Mouse (Mus musculus): ENCODE measurements around the gene Asic5. TPM values are rescaled to one million over a fixed set of nuclear protein-coding genes. Genes with fewer than 3 reads are reported as not detected.

The Asic5 gene
- polyA plus RNA-seq, 1 experiment from 2014 or later: 1.3 TPM

DNA sequence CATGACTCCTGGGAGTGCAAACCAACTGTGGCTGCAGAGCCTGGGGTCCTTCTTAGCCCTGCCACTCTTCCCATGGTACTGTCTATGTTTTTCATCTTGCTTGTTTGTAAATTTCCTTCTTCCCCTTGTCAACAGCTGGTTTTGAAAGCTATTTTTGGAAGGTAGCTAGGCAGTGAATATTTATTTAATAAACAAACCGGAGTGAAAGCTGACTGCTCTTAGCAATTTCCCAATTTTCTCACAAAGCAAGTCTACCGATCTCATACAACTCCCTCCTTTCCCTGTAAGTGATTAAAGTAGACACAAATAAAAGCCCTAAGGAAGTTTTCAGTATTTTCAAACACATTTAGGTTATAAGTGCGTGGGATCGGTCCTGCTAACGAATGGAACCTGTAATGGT lies 62.8 kb downstream of the Asic5 start:
- H3K4me1 ChIP-seq (replicated peaks; ENCODE audit: control insufficient read depth, insufficient read depth, low read length): no peaks in the 10 kb centered on the region
- WGBS: 73% methylated on average over 5 of the region's 5 CpGs
- no peak overlapping the region for H3K27ac ChIP-seq (ENCODE audit: low read depth, low read length)
- no peaks in the 10 kb centered on the region for H3K9me3 ChIP-seq (ENCODE audit: control insufficient read depth)
- no peak overlapping the region for H3K4me2 ChIP-seq (replicated peaks; ENCODE audit: low read depth)
- TF ChIP-seq CTCF (IDR thresholded peaks at IDR 0.05; ENCODE audit: low read depth): no peak
- no peaks in the 10 kb centered on the region for H3K27me3 ChIP-seq (replicated peaks; ENCODE audit: control insufficient read depth, insufficient read depth, low read length)
- H3K9ac ChIP-seq (ENCODE audit: low read depth, low read length): no peak overlapping the region
- no peaks in the 10 kb centered on the region for H3K36me3 ChIP-seq (ENCODE audit: control insufficient read depth, insufficient read depth)
- ATAC-seq: no peak
- H3K4me3 ChIP-seq (ENCODE audit: low read depth, low read length): no peak overlapping the region

DNA sequence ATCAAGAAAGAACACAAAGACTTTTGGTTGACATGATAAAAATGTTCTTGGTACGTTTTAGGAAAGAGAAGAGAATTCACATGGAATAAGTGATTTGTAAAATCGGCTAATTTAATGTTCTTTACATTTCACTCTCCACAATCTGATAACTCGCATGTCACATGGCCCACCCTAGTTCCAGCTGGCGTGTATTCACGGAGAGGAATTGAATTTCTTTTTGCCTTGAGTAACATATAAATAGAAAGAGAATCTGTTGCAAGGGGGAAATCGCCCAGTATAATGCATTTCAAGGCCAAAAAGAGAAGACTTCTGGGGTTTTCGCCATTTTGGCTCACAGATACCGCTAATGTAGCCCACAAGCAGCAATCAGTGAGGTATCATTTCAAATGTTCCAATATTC lies 64.0 kb downstream of the Asic5 start:
- Histone ChIP-seq H3K27ac (ENCODE audit: low read depth, low read length) (no peak overlapping the region), H3K4me3 (ENCODE audit: low read depth, low read length) (no peak overlapping the region), H3K4me1 (replicated peaks; ENCODE audit: control insufficient read depth, insufficient read depth, low read length) (no peaks in the 10 kb centered on the region), H3K9me3 (ENCODE audit: control insufficient read depth) (no peaks in the 10 kb centered on the region), H3K27me3 (replicated peaks; ENCODE audit: control insufficient read depth, insufficient read depth, low read length) (no peaks in the 10 kb centered on the region), H3K36me3 (ENCODE audit: control insufficient read depth, insufficient read depth) (no peaks in the 10 kb centered on the region), H3K9ac (ENCODE audit: low read depth, low read length) (no peak overlapping the region), H3K4me2 (replicated peaks; ENCODE audit: low read depth) (no peak overlapping the region)
- TF ChIP-seq CTCF (IDR thresholded peaks at IDR 0.05; ENCODE audit: low read depth): no peak
- no peak for ATAC-seq
- 78% methylated on average over 8 of the region's 8 CpGs for WGBS

DNA sequence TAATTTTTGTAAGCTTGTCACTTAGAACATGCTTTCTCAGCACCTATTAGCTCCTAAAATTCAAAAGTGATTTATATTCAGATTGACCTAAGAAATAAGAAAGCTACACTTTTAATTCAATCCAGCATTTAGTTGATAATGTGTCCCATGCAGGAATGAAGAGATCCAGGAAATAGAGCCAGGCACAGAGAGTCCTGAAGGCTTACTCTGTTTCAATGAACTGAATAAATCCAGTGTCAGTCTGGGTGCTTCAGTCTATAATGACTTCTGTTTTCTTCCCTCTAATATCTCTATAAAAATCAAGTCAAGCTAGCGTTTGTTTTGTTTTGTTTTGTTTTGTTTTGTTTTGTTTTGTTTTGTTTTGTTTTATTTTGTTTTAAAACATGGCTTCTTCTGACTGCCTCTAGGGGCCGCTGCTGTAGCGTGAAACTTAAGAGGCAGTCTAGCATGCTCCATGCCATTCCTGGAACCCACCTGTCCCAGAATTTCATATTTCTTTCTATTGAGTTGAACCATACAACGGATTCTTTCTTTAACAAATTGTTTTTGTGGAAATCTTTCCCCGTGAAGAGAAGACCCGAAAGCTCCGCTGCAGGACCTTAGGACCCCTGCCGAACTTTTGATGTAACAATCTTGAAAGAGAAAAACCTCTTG lies 65.1 kb downstream of the Asic5 start:
- no peak overlapping the region for H3K4me2 ChIP-seq (replicated peaks; ENCODE audit: low read depth)
- 30% methylated on average over 8 of the region's 8 CpGs for WGBS
- H3K9ac ChIP-seq (ENCODE audit: low read depth, low read length): no peak overlapping the region
- no peaks in the 10 kb centered on the region for H3K4me1 ChIP-seq (replicated peaks; ENCODE audit: control insufficient read depth, insufficient read depth, low read length)
- peak; percentile 79 for TF ChIP-seq CTCF (IDR thresholded peaks at IDR 0.05; ENCODE audit: low read depth)
- no peak for ATAC-seq
- H3K27me3 ChIP-seq (replicated peaks; ENCODE audit: control insufficient read depth, insufficient read depth, low read length): no peaks in the 10 kb centered on the region
- H3K9me3 ChIP-seq (ENCODE audit: control insufficient read depth): no peaks in the 10 kb centered on the region
- no peak overlapping the region for H3K4me3 ChIP-seq (ENCODE audit: low read depth, low read length)
- H3K27ac ChIP-seq (ENCODE audit: low read depth, low read length): no peak overlapping the region
- no peaks in the 10 kb centered on the region for H3K36me3 ChIP-seq (ENCODE audit: control insufficient read depth, insufficient read depth)

DNA sequence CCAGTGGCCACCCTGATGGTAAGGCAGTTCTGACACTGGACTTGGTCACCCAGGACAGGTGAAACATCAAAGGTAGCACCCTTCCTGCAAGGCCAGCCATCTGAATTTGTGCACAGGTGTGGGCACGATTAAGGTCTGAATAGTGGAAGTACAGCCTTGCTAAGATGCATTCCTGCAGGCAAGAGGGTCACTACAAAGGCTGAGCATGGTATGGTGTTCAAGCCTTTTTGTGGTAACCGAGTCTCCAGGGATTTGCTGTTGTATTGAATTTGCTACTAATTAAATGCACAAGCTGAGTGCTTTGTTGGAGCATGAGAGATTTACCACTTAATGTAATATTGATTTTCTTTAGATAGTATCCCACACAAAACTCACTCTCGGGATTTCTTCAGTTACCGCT lies 66.0 kb downstream of the Asic5 start:
- Histone ChIP-seq H3K4me2 (replicated peaks; ENCODE audit: low read depth) (no peak overlapping the region), H3K4me3 (ENCODE audit: low read depth, low read length) (no peak overlapping the region), H3K27me3 (replicated peaks; ENCODE audit: control insufficient read depth, insufficient read depth, low read length) (no peaks in the 10 kb centered on the region), H3K4me1 (replicated peaks; ENCODE audit: control insufficient read depth, insufficient read depth, low read length) (no peaks in the 10 kb centered on the region), H3K9ac (ENCODE audit: low read depth, low read length) (no peak overlapping the region), H3K27ac (ENCODE audit: low read depth, low read length) (no peak overlapping the region), H3K9me3 (ENCODE audit: control insufficient read depth) (no peaks in the 10 kb centered on the region), H3K36me3 (ENCODE audit: control insufficient read depth, insufficient read depth) (no peaks in the 10 kb centered on the region)
- ATAC-seq: no peak
- no peak for TF ChIP-seq CTCF (IDR thresholded peaks at IDR 0.05; ENCODE audit: low read depth)
- 72% methylated on average over 4 of the region's 4 CpGs for WGBS

DNA sequence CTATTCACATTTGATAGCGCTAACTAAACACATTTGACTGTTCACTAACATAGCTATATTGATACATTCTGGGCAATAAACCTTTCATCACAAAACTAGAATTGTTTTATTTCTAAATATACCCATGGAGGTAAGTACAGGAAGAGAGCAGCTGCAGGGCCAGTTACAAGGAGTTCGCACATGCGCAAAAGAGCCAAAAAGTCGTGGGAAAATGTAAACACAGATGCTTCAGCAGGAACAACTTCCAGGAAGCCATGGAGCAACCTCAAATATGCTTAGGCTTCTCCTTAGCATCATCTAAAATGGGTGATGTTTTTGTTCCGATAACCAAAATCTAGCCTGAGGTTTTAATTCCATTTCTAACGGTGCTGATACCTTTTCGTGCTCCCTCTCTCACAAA lies 66.6 kb downstream of the Asic5 start:
- no peaks in the 10 kb centered on the region for H3K36me3 ChIP-seq (ENCODE audit: control insufficient read depth, insufficient read depth)
- H3K9ac ChIP-seq (ENCODE audit: low read depth, low read length): no peak overlapping the region
- ATAC-seq: no peak
- no peak overlapping the region for H3K27ac ChIP-seq (ENCODE audit: low read depth, low read length)
- H3K4me3 ChIP-seq (ENCODE audit: low read depth, low read length): no peak overlapping the region
- H3K27me3 ChIP-seq (replicated peaks; ENCODE audit: control insufficient read depth, insufficient read depth, low read length): no peaks in the 10 kb centered on the region
- TF ChIP-seq CTCF (IDR thresholded peaks at IDR 0.05; ENCODE audit: low read depth): no peak
- 45% methylated on average over 7 of the region's 7 CpGs for WGBS
- no peaks in the 10 kb centered on the region for H3K9me3 ChIP-seq (ENCODE audit: control insufficient read depth)
- no peak overlapping the region for H3K4me2 ChIP-seq (replicated peaks; ENCODE audit: low read depth)
- H3K4me1 ChIP-seq (replicated peaks; ENCODE audit: control insufficient read depth, insufficient read depth, low read length): no peaks in the 10 kb centered on the region

DNA sequence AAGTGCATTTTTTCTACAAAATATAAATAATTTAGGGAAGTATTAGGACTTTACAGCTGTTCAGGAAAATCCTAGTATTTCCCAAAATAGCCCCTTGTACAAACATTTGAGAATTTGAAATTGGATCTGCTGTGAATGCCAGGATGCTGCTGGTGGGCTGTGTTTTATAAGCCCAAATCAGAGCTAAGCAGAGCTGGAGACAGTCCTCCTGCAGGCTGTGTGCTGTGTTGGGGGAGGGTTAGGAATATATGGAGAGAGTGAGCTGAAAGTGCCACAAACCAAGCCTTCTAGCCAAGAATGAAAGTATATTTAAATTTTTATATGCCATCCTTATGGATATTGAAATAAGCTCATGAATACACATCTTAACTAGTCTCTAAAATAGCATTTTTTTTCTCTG lies 69.4 kb downstream of the Asic5 start:
- H3K36me3 ChIP-seq (ENCODE audit: control insufficient read depth, insufficient read depth): no peaks in the 10 kb centered on the region
- H3K27me3 ChIP-seq (replicated peaks; ENCODE audit: control insufficient read depth, insufficient read depth, low read length): no peaks in the 10 kb centered on the region
- no peaks in the 10 kb centered on the region for H3K9me3 ChIP-seq (ENCODE audit: control insufficient read depth)
- no peaks in the 10 kb centered on the region for H3K4me1 ChIP-seq (replicated peaks; ENCODE audit: control insufficient read depth, insufficient read depth, low read length)
- ATAC-seq: no peak
- no peak overlapping the region for H3K4me3 ChIP-seq (ENCODE audit: low read depth, low read length)
- H3K9ac ChIP-seq (ENCODE audit: low read depth, low read length): no peak overlapping the region
- no peak for TF ChIP-seq CTCF (IDR thresholded peaks at IDR 0.05; ENCODE audit: low read depth)
- no peak overlapping the region for H3K27ac ChIP-seq (ENCODE audit: low read depth, low read length)
- no peak overlapping the region for H3K4me2 ChIP-seq (replicated peaks; ENCODE audit: low read depth)

DNA sequence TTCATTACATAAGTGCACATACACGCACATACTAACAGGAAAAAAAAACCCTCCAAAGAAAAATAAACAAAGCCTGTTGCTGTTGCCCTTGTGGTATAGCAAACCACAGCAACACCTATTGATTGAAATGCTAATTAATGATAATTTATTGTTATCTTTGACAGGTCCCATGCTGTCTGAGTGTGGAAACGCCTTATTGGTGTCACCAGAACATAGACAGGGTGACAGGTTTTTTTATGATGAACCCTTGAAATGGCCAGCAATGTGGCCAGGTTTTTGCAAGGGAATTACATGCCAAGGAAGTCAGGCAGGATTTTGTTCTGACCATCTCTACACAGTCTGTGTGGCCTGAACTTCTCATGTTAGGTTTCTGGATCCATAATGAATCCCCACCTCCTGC lies 69.9 kb downstream of the Asic5 start:
- Histone ChIP-seq H3K9ac (ENCODE audit: low read depth, low read length) (no peak overlapping the region), H3K9me3 (ENCODE audit: control insufficient read depth) (no peaks in the 10 kb centered on the region), H3K27ac (ENCODE audit: low read depth, low read length) (no peak overlapping the region), H3K4me2 (replicated peaks; ENCODE audit: low read depth) (no peak overlapping the region), H3K4me1 (replicated peaks; ENCODE audit: control insufficient read depth, insufficient read depth, low read length) (no peaks in the 10 kb centered on the region), H3K36me3 (ENCODE audit: control insufficient read depth, insufficient read depth) (no peaks in the 10 kb centered on the region), H3K27me3 (replicated peaks; ENCODE audit: control insufficient read depth, insufficient read depth, low read length) (no peaks in the 10 kb centered on the region), H3K4me3 (ENCODE audit: low read depth, low read length) (no peak overlapping the region)
- 46% methylated on average over 2 of the region's 2 CpGs for WGBS
- TF ChIP-seq CTCF (IDR thresholded peaks at IDR 0.05; ENCODE audit: low read depth): no peak
- ATAC-seq: no peak
